Mouse (Mus musculus) monocyte, adult 5-6 weeks (primary cell): Measurements from ENCODE around the gene Smok3a. TPM values are rescaled to one million over a fixed set of nuclear protein-coding genes. Genes with fewer than 3 reads are reported as not detected.

Experiments
- ATAC-seq: fragments of 153-309, 156-312 bp; replicated peaks from 2 replicates; pipeline ENCODE4 v1.8.0; 2017; ENCODE audit warnings: mild to moderate bottlenecking; ENCODE audit not compliant: low TSS enrichment, insufficient number of reproducible peaks, severe bottlenecking, poor library complexity, low FRiP score
- total RNA-seq: library from RNA; stranded (forward); fragments of 200-1000, 200-491, 200-594 nt; gene quantifications from 3 replicates; pipeline ENCODE4 v1.2.3, GENCODE M21; 2017

Gene Smok3a
- total RNA-seq, 1 experiment from 2014 or later, result not detected

DNA sequence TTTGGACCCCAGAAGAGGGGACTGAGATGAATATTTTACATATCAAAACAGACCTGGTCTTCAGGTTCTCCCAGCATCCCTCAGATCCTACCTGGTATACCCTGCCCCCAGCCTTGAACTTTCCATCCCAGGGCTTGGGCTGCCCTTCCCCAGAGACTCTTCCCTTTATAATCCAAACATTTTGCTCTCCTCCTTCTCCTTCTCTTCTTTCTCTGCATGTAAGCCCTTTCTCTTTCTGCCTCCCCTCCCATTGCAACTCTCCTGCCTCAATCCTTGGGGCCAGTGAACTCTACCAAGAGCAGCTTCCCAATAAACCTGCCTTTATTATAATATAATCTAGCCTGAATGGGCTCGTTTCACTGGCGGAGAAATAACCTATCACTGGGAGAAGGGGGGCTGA is 62.9 kb downstream of the Smok3a start:
- no peak for ATAC-seq

Other genes with a start within 250 kb of the Smok3a start
- 8.7 to 10.8 TPM (median 9.5 TPM) in 3 replicates for gene Ppp1r35, start 242.4 kb upstream of the Smok3a start, total RNA-seq
- 20.7 to 27.6 TPM (median 21.5 TPM) in 3 replicates for gene Mepce, start 233.6 kb upstream of the Smok3a start, total RNA-seq
- gene Zcwpw1, start 233.5 kb upstream of the Smok3a start, total RNA-seq, result 5.5 to 18.4 TPM (median 12.3 TPM) in 3 replicates
- 231 to 298 TPM (median 257 TPM) in 3 replicates for gene Pilra, start 185.0 kb upstream of the Smok3a start, total RNA-seq
- 98.4 to 185 TPM (median 149 TPM) in 3 replicates for gene Pilrb1, start 163.2 kb upstream of the Smok3a start, total RNA-seq
- gene Pilrb2, start 149.4 kb upstream of the Smok3a start, total RNA-seq, result 111 to 176 TPM (median 151 TPM) in 3 replicates
- gene Cyp3a13, start 99.6 kb upstream of the Smok3a start, total RNA-seq, result not detected in 3 replicates
- 0.29 TPM in 1 of 3 replicates, not detected in the others for gene Gjc3, start 58.2 kb upstream of the Smok3a start, total RNA-seq
- gene Azgp1, start 39.7 kb upstream of the Smok3a start, total RNA-seq, result not detected in 3 replicates
- not detected in 3 replicates for gene Smok3b, start 168 bp downstream of the Smok3a start, total RNA-seq
- gene Smok3c, start 31.9 kb downstream of the Smok3a start, total RNA-seq, result not detected in 3 replicates
- gene Zkscan1, start 63.8 kb downstream of the Smok3a start, total RNA-seq, result 13.7 to 19.2 TPM (median 14.7 TPM) in 3 replicates
- 6.9 to 14.7 TPM (median 7.6 TPM) in 3 replicates for gene Zscan21, start 95.6 kb downstream of the Smok3a start, total RNA-seq
- gene Zfp113, start 134.5 kb downstream of the Smok3a start, total RNA-seq, result 2.5 to 8.9 TPM (median 3.0 TPM) in 3 replicates
- 23.6 to 44.1 TPM (median 36.4 TPM) in 3 replicates for gene Cops6, start 139.8 kb downstream of the Smok3a start, total RNA-seq
- 26.2 to 32.8 TPM (median 27.0 TPM) in 3 replicates for gene Ap4m1, start 150.7 kb downstream of the Smok3a start, total RNA-seq
- 53.2 to 96.5 TPM (median 70.8 TPM) in 3 replicates for gene Mcm7, start 151.2 kb downstream of the Smok3a start, total RNA-seq
- 14.3 to 27.3 TPM (median 19.1 TPM) in 3 replicates for gene Taf6, start 166.2 kb downstream of the Smok3a start, total RNA-seq
- 38.5 to 45.5 TPM (median 43.7 TPM) in 3 replicates for gene Cnpy4, start 166.2 kb downstream of the Smok3a start, total RNA-seq
- gene Mblac1, start 173.1 kb downstream of the Smok3a start, total RNA-seq, result 1.1 TPM in 1 of 3 replicates, not detected in the others
- gene Nxpe5, start 204.6 kb downstream of the Smok3a start, total RNA-seq, result 0.48 TPM in 1 of 3 replicates, not detected in the others
- 40.8 to 59.6 TPM (median 40.9 TPM) in 3 replicates for gene Lamtor4, start 234.2 kb downstream of the Smok3a start, total RNA-seq
- gene BC037034, start 242.8 kb downstream of the Smok3a start, total RNA-seq, result 18.5 to 45.5 TPM (median 18.5 TPM) in 3 replicates